Mouse (Mus musculus) thymus, postnatal 14 days (tissue): ENCODE measurements around the gene Fap.

Source experiments
- DNase-seq: peaks from one replicate; pipeline ENCODE4 v3.0.0; 2021

The Fap gene

DNA sequence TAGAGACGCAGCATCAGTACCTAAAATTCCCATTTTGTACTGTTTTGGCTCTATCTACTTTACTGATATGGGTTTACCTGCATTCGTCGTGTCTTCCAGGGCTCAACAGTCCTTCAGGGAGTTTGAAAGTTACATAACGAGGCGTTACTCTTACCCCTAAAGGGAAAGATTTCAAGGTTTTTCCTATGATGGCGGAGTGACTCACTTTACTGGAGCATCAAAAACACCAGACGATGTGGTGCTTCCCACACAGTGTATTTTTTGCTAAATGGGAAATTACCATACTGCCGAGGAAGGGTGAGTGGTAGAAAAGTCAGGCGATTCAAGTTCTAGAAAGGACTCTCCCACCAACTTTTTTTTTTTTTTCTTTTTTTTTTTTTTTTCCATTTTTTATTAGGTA is 47.5 kb downstream of the Fap start:
- DNase-seq = no peak

DNA sequence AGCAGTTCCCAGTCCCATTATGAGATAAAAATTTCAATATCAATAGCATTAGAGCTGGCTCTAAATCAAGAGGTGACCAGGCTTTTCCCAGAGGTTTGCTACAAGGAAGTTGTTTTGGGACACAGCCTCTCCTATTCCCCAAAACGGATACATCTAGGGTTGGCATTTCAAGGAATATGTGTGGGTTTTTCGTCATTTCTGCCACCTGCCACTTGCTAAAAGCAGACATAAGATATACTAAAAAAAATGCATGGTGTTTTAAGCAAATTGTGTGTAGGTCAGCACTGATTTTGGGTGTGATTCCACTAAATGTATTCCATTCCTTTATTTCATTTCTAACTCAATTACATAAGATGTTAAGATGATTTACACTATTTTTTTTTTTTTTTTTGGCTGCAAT is 56.1 kb downstream of the Fap start:
- no peak for DNase-seq

GRCm38 (mm10) chr2:62514477-62514876 is 59.4 kb downstream of the Fap start:
- DNase-seq = no peak

DNA sequence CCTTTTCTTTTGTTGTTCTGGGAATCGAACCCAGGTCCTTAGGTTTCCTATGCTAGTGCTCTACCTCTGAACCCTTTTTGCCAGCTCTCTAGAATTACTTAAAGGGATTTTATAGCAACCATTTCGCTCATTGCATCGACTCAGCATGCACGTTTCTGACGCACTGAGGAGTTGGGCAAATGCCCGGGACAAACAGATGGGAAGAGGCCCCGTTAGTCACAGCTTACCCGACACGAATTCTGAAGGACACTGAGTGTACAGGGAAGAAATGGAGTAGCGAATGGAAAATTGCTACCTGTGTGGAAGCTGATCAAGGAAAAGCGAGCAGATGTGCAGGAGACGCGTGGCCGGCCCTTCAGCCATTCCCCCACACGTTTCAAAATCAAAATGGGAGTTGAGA is 60.4 kb downstream of the Fap start:
- DNase-seq = no peak

DNA sequence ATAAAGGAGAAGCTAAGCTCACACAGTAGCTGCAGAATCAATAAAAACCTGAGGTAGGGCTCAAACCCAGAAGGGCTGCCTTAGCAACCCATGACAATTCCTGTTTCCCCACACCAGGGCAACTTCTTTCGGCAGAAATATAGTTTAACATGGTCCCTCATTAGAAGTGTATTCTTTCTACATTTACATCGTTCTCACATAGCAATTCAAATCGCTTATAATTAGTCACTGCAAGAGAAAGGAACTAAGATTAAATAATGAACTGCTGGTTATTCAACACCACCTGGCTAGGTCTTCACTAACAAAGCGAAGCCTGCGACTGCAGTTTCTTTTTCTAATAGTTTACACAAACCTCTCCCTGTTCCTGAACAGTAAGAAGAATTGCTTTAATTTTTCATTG is 66.7 kb downstream of the Fap start:
- no peak for DNase-seq

DNA sequence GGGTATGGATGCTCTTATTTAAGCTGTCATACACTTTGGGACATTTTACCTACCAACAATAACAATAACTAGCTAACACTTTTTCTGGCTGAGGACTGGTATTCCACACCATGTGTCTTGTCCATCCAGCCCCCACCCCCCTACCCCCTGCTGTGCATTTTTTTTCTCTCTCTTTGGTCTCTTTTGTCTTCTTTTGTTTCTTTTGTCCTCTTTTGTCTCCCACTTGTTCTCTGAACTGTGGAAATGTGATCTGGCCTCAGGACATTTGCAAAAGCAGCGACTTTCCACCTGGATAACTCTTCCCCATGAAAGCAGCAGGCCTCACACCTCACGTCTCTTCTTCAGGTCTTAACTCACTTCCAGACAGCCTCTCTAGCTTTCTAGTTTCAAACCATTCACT is 67.4 kb downstream of the Fap start:
- no peak for DNase-seq

- no peak for DNase-seq
Measured at GRCm38 (mm10) chr2:62504269-62504796, 69.5 kb downstream of the Fap start.

DNA sequence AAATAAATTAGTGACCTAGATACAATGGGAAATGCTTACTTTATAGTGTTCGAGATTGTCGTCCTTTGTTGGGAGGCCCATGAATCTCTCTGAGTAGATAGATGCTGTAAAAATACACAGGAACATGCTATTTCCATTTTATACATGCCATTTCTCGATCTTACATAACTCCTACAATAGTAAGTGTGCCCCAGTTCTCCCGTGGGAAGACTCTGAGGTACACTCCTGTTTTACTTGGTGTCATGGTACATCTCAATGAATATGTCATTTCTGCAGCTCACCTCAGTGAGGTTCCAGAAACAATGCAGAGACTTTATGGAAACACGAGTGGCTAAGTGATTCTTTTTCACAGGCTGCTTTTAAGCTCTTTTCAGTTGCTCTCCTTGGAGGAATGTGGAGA is 70.5 kb downstream of the Fap start:
- no peak for DNase-seq

GRCm38 (mm10) chr2:62502516-62502915 is 71.4 kb downstream of the Fap start:
- DNase-seq = no peak

DNA sequence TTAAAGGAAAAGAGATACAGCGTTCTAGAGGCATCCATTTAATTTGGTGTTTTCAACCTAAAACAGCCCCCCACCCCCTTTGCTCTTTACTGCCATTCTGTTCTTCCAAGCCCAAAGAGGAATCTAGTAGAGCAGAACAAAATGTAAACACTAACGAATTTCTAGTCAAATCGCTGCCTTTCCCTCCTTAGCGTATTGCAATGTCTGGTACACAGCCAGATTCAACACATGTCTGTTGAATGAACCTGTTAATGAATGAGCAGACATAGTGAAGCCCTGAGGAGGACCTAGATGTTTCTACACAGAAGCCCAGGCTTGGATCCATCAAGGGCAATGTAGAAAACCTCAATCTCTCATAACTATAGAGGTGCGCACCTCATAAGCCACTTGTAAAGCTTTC is 75.1 kb downstream of the Fap start:
- DNase-seq = no peak

- no peak for DNase-seq
Measured at GRCm38 (mm10) chr2:62498086-62498485, 75.8 kb downstream of the Fap start.

DNA sequence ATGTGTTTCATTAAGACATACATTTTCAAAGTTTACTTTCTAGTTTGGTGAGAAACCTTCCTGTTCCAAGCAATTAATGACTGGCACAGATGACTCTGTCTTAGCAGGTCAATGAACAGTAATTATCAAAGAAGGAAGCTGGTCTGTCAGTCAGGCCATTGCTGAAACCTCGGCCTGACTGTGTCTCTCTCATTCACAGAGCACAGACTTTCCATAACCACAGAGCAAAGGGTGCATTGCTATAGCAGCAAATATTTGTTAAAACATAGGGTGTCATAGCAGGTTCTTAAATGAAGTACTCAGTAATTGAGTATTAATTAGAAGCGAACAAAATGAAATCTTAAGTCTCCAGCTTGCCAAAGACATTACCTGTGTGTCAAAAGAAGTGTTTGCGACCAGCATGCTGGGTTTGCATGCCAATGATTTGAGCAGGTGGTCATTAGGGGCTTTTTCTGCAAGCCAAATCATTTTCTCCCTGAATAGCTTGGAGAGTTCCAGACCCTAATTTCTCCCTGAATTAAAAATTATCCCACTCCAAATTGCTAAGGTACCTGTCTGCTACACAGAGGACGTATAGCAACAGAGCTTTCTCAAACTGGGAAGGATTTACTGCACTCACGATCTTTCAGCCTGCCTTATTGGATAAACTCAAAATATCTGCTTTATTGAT is 76.4 kb downstream of the Fap start:
- no peak for DNase-seq

DNA sequence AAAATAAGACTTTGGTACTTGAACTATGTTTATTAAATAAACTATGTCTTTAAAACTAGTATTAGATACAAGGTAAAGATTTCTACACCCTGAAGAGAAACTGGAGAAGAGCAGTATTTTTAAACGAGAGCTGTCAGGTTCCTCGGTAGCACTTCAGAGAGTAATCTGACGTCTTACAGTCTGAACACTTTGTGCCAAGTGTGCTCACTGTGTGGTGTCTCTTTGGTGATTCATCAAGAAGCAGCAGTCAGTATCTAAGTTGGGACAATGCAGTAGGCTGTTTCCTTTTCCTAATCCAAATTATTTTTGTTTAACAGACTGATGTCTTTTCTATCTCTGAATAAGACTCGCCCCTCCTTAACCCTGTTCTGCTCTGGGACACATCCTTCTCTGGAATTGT is 78.5 kb downstream of the Fap start:
- DNase-seq = no peak

DNA sequence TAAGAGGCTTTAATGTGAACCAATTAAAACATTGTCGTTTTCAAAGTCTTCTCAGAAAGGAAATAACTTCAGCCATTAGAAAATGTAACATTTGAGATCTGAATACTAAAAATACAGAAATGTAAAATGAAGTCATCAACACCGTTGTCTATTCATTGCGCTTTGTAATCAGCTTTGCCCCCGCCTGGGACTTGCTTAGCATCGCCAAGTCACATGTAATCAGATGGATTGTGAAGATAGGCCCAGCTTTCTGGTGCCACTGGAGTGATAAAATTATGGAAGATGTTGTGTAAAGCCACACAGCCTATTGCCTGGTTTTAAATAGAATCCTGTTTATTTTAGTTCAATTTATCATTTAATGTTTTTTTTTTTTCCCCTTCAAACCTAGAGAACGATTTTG is 84.0 kb downstream of the Fap start:
- DNase-seq = no peak

GRCm38 (mm10) chr2:62484906-62485305 is 89.0 kb downstream of the Fap start:
- no peak for DNase-seq

DNA sequence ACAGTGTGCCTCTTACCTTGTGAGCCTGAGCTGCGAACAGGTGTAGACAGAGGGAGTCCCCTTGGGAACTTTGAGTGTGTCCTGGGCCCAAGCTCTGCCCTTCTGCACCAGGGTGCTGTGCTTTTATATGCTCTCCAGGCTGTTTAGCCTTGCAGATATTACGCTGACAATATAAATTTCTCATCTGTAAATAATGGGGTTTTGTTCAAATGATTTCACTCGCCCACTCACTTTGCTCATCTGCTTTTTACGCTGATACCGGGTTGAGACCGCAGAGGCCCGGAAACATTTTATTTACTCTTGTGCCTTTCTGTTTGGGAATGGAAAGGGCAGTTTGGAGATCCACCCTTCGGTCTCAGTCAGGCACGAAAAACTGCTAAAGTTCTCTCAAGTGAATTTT is 90.3 kb downstream of the Fap start, which contains the start of gene Gcg:
Gene Gcg, minus strand, starts transcription at position 101 of the 400 bp plus-strand sequence.
- no peak for DNase-seq

- DNase-seq = no peak
Measured at GRCm38 (mm10) chr2:62480285-62481198, 93.3 kb downstream of the Fap start.

GRCm38 (mm10) chr2:62469551-62469950 is 104.3 kb downstream of the Fap start:
- DNase-seq = no peak

DNA sequence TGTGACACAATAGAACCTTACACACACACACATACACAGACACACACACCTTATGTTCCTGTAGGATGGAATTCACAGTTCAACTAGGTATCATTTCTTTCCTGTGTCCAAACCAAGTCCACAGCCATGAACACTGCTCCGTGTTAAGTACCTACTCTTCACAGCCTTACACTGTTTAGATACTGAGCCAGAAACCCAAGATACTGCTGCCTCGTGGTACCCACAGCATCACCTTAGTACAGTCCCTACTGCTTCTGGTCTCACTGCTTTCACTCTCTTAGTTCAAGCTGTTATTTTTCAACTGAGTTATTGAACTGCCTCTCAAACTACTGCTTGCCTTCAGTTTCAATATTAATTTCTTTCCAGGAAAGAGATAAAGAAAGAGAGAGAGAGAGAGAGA is 110.6 kb downstream of the Fap start:
- no peak for DNase-seq

DNA sequence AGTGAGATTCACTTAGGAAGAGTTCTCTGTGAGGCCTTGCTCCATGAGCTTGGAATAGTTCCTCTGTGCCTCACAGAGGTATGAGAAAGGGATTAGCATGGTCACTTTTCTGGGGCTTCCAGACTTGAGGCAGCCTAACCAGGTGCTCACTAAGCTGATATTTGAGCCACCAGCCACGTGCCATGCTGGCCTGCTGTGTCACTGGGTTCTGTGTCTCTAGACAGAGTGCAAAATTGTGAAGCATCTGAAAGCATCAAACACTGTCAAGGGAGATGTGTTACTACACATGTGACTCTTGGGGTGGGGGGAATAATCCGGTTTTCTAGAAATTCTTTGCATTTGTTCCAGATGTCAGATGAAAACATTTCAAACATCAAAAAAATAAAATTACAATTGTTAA is 111.7 kb downstream of the Fap start:
- no peak for DNase-seq

DNA sequence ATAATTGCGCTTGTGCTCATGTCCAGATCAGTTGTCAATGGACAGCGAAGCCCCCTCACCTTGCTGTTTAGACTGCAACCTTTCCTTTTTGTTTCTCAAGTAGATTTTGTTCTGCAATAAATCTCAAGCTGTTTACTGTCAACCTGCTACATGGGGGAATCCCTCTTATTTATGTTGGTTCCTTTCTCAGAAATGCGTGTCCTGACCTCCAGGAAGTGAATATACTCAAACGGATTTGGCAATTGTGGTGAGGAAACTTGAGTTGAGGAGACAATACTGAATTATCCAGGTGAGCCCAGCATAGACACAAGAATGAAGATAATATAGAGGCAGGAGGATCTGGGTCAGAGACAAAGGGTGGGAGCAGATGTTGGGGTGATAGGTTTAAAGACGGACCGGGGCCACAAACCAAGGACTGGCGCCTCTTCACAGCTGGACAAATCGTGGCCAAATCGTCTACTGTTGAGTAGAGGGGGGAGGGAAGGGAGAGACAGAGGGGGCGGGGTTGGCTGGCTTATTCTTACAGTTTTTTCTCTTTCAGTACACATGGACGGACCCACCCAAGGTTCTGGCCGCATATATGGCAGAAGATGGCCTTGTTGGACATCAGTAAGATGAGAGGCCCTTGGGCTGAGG is 112.9 kb downstream of the Fap start:
- DNase-seq = no peak

DNA sequence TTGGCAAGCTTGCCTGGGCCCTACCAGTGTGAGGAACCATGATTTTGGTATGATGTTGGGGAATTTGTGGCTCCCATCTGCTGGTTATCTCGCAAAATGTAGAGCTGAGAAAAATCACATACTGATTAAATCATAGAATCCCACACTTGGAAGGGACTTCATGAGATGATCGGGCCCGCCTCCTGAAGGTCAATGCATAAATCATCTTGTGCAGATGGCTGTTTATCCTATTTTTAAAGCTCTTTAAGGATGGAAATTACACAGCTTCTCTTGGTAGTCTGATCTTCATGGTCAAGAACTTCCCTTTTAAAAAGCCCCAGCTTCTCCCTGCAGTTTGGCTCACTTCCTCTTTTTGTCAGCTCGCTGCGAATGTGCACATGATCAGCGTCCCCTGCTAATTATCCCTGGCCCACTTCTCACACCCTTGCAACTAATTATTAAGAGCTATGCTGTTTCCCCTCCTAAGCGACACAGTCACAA is 113.6 kb downstream of the Fap start:
- no peak for DNase-seq
